Mouse (Mus musculus): ENCODE data around the gene Rps19. TPM values are rescaled to one million over a fixed set of nuclear protein-coding genes. Genes with fewer than 3 reads are reported as not detected.

The Rps19 gene
- polyA plus RNA-seq, 1 experiment, result 618 TPM

DNA sequence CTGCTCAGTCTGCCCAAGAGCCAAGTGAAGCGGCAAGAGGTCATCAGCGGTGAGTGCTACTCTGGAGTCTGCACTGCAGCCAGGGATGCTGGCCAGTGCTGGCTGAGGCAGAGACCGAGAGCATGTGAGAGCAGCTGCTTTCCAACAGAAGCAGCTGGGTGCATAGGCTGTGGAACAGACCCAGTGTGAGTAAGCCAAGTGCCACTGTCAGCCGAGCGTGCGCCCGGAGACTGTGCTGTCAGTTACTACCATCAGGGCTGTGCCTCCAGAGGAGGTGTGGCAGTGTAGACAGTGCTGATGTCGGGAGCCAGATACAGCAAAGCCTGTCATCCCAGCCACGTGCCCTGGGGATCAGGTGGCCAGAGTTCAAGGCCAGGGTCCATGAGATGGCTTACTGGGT is 35.6 kb downstream of the Rps19 start:
- Histone ChIP-seq H3K27ac (ENCODE audit: insufficient read depth, low read depth, low read length) (no peak overlapping the region), H3K36me3 (ENCODE audit: control insufficient read depth, insufficient read depth, low read length) (peaks cover 5% of the 10 kb centered on the region), H3K27me3 (replicated peaks; ENCODE audit: control insufficient read depth, insufficient read depth, low read length) (no peaks in the 10 kb centered on the region), H3K4me1 (ENCODE audit: control insufficient read depth, insufficient read depth, low read length) (no peaks in the 10 kb centered on the region), H3K4me3 (ENCODE audit: insufficient read depth, low read depth, low read length) (no peak overlapping the region)
- TF ChIP-seq CTCF (conservative IDR thresholded peaks at IDR 0.05; ENCODE audit: insufficient read depth, insufficient read length, low read depth, low read length) (no peak), POLR2A (IDR thresholded peaks at IDR 0.05; ENCODE audit: low read depth, low read length) (no peak)
- 76% methylated on average over 9 of the region's 9 CpGs for WGBS
- DNase-seq, result no peak

DNA sequence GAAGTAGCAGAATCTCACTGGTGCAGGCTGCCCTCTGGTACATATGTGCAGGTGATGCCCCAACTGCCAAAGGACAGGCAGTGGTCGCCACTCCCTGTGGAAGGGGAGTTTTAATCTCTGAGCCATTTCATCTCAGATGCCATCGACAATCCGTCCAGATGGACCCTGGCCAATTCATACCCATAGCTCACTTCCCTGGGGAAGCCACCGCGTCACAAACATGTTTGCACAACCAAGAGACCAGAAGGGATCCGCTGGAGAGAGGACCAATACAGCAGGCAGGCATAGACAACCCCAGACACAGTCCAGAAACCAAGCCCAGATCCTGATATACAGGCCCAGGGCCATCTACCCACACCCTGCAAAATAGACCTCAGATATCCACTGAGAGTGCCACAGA is 46.3 kb downstream of the Rps19 start:
- 52% methylated on average over 6 of the region's 6 CpGs for WGBS
- no peak overlapping the region for H3K27ac ChIP-seq (ENCODE audit: insufficient read depth, low read depth, low read length)
- no peaks in the 10 kb centered on the region for H3K36me3 ChIP-seq (ENCODE audit: control insufficient read depth, insufficient read depth, low read length)
- no peaks in the 10 kb centered on the region for H3K4me1 ChIP-seq (ENCODE audit: control insufficient read depth, insufficient read depth, low read length)
- no peaks in the 10 kb centered on the region; the same call in 1 of the 2 replicates for H3K27me3 ChIP-seq (replicated peaks; ENCODE audit: control insufficient read depth, insufficient read depth, low read length)
- no peak overlapping the region for H3K4me3 ChIP-seq (ENCODE audit: insufficient read depth, low read depth, low read length)
- no peak for DNase-seq
- TF ChIP-seq CTCF (conservative IDR thresholded peaks at IDR 0.05; ENCODE audit: insufficient read depth, insufficient read length, low read depth, low read length), result no peak
- TF ChIP-seq POLR2A (IDR thresholded peaks at IDR 0.05; ENCODE audit: low read depth, low read length), result no peak

DNA sequence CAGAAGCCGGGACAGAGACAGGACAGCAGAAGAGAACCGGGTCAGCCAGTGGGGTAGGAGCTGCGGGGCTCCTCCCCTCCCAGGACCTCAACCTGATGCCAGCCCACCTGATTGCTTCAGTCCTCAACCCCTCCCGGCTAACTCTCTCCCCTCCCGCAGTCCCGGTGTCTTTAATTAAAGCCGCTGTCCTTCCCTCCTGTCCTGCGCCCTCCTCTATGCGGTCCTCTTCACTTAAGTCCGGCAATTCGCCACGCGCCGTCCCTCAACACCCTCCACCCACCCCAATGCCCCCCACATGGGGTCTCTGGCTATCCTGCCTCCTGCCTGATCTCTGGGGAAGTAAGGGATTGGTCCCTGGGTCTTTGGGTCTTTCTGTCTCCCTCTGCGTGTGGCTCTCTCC is 47.5 kb downstream of the Rps19 start:
- H3K36me3 ChIP-seq (ENCODE audit: control insufficient read depth, insufficient read depth, low read length), result no peaks in the 10 kb centered on the region
- WGBS, result under 1% methylated on average over 14 of the region's 15 CpGs

More for the DNA sequence above, 47.5 kb downstream of the Rps19 start:
- Histone ChIP-seq H3K4me3 (ENCODE audit: insufficient read depth, low read depth, low read length) (no peak overlapping the region), H3K27ac (ENCODE audit: insufficient read depth, low read depth, low read length) (no peak overlapping the region), H3K4me1 (ENCODE audit: control insufficient read depth, insufficient read depth, low read length) (no peaks in the 10 kb centered on the region), H3K27me3 (replicated peaks; ENCODE audit: control insufficient read depth, insufficient read depth, low read length) (no peaks in the 10 kb centered on the region; the same call in 1 of the 2 replicates)
- no peak for TF ChIP-seq POLR2A (IDR thresholded peaks at IDR 0.05; ENCODE audit: low read depth, low read length)
- TF ChIP-seq CTCF (conservative IDR thresholded peaks at IDR 0.05; ENCODE audit: insufficient read depth, insufficient read length, low read depth, low read length), result no peak
- DNase-seq, result no peak

Other genes with a start within 250 kb of the Rps19 start
- gene Lypd3, start 247.8 kb upstream of the Rps19 start, polyA plus RNA-seq (2012; rRNA removed), result 0.06 and 0.67 TPM in 2 replicates
- gene Tex101, start 207.7 kb upstream of the Rps19 start, polyA plus RNA-seq (2012; rRNA removed), result 0.14 TPM in 1 of 2 replicates, not detected in the other
- gene BC049730, start 175.1 kb upstream of the Rps19 start, polyA plus RNA-seq (2012; rRNA removed), result 0.10 TPM in 1 of 2 replicates, not detected in the other
- gene Gm4763, start 157.5 kb upstream of the Rps19 start, polyA plus RNA-seq (2012; rRNA removed), result not detected in 2 replicates
- gene Cd177, start 124.1 kb upstream of the Rps19 start, polyA plus RNA-seq (2012; rRNA removed), result 0.03 and 0.05 TPM in 2 replicates
- not detected in 2 replicates for gene Ceacam10, start 107.2 kb upstream of the Rps19 start, polyA plus RNA-seq (2012; rRNA removed)
- 0.94 and 2.2 TPM in 2 replicates for gene Gm9844, start 22.2 kb upstream of the Rps19 start, polyA plus RNA-seq (2012; rRNA removed)
- 0.14 and 0.23 TPM in 2 replicates for gene Lypd4, start 14.4 kb upstream of the Rps19 start, polyA plus RNA-seq (2012; rRNA removed)
- gene Dmrtc2, start 14.3 kb upstream of the Rps19 start, polyA plus RNA-seq (2012; rRNA removed), result 0.11 TPM in 1 of 2 replicates, not detected in the other
- gene Cd79a, start 13.0 kb downstream of the Rps19 start, polyA plus RNA-seq (2012; rRNA removed), result 2.0 and 27.1 TPM in 2 replicates
- gene Arhgef1, start 18.5 kb downstream of the Rps19 start, polyA plus RNA-seq (2012; rRNA removed), result 92.6 and 111 TPM in 2 replicates
- not detected in 2 replicates for gene Gm4881, start 60.1 kb downstream of the Rps19 start, polyA plus RNA-seq (2012; rRNA removed)
- gene Rabac1, start 88.4 kb downstream of the Rps19 start, polyA plus RNA-seq (2012; rRNA removed), result 549 and 618 TPM in 2 replicates
- 1.4 and 1.8 TPM in 2 replicates for gene Atp1a3, start 121.6 kb downstream of the Rps19 start, polyA plus RNA-seq (2012; rRNA removed)
- 17.1 and 24.3 TPM in 2 replicates for gene Grik5, start 188.0 kb downstream of the Rps19 start, polyA plus RNA-seq (2012; rRNA removed)
- 20.6 and 27.0 TPM in 2 replicates for gene Zfp574, start 188.2 kb downstream of the Rps19 start, polyA plus RNA-seq (2012; rRNA removed)

All from kidney, adult 2 months (tissue).